Mouse (Mus musculus) frontal cortex, adult 2 months (tissue): Measurements from ENCODE around the gene Rasgrp3. TPM values are rescaled to one million over a fixed set of nuclear protein-coding genes. Genes with fewer than 3 reads are reported as not detected.
"Not testable (repeated sequence)": the region's sequence is repeated elsewhere in the genome, so short reads cannot be mapped to it uniquely, and the experiment has no call there.

Experiments
- DNase-seq, 2 experiments: peaks; one replicate each; pipeline ENCODE4 v3.0.0; 2022; ENCODE audit warnings: low spot score in 1 of 2; ENCODE audit errors: extremely low spot score in 1 of 2
- polyA plus RNA-seq: library from polyadenylated mRNA; depleted of rRNA; stranded (reverse); fragments of >200 nt; gene quantifications from 2 replicates; pipeline ENCODE4 v1.2.3, GENCODE M21; 2012; rRNA removed

Rasgrp3 gene
- 9.3 and 10.2 TPM in 2 replicates for polyA plus RNA-seq

- DNase-seq = no peak
Measured at GRCm38 (mm10) chr17:75435599-75435998, at the start of gene Rasgrp3. Gene Rasgrp3, plus strand, starts transcription at chr17:75435896.

DNA sequence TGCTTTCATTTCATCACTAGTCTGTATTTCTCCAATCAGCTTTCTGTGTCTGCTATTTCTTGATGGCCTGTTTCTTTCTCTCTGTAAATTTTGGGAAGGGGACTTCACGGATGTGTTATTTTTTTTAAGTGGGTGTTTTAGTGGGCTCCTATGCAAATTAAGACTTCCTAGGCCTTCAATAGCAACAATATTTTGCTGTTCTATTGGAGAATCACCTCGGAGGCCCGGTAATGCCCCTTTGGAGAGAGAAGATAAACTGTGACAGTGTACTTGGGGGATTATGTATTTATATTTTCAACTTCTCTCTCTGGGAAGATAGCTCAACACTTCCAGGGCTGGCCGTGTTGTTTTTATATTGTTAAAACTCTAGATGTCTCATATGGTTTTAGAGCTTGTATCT, 47.3 kb upstream of the Rasgrp3 start:
- DNase-seq = no peak

DNA sequence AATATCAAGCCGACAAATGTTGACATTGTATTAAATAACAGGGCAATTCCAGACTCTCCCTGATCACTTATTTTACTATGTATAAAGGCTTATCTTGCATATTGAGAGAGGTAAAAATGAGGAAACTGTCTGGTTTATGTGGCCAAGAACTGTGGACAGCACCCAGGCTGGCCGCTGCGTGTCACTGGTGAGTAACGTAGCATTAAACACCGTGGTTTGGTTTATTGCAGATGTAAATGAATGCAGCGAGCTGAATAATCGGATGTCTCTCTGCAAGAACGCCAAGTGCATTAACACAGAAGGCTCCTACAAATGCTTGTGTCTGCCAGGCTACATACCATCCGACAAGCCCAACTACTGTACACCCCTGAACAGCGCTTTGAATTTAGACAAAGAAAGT, 45.6 kb upstream of the Rasgrp3 start:
- DNase-seq = peak in 1 of 2 experiments; percentile 37

DNA sequence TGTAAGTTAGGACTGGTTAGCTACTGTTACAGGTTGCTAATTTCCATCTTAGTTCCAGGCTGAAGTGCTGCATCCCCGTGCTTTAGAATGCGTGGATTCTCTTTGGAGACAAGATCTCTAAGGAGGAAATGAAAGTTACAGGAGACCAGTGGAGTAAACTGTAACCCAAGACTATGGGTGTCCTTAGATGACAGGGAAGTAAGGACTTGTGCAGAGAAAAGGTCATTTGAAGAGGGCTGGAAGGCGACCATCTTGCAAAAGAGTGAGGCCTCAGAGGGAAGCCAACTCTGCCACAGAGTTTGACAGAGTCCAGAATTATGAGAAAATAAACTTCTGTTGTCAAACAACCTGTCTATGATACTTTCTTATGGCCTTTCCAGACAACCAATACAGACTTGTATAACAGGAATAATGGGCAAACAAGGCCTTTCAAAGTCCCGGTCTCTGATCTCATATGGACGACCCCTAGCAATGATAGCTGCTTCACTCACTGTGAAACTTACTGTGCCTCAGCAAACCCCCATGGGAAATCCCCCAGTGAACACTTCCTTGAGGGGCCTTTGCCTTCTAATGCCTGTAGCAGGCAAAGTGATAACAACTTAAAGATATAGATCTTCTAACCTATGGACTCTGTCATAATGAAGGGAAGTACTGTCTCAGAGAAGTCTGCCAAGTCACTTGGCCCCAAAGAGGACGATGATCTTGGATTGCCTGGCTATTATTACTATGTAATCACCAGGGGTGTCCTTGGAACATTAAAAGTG, 44.1 kb upstream of the Rasgrp3 start:
- no peak for DNase-seq

DNA sequence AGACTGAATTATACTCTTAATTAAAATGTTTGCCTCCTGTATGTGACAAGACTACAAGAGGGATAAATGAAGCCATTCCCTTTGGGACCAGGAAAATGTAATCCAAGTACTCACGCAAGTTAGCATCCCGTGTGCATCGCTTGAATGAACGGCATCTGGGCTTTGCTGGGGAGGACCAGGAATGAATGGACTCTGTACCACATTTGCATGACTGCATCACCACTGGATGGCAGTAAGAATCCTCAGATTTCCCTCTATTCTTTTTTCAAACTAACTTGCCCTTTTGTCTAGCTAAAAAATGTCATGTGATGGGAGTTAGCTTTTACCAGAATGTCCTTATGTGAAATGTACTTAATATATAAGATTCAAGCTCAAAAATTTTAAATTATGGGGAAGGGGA, 29.3 kb upstream of the Rasgrp3 start:
- DNase-seq = peak in 1 of 2 experiments; percentile 70

- DNase-seq = no peak
Measured at GRCm38 (mm10) chr17:75416861-75417260, 18.8 kb upstream of the Rasgrp3 start.

GRCm38 (mm10) chr17:75434152-75434551, 1.5 kb upstream of the Rasgrp3 start:
- DNase-seq = no peak

DNA sequence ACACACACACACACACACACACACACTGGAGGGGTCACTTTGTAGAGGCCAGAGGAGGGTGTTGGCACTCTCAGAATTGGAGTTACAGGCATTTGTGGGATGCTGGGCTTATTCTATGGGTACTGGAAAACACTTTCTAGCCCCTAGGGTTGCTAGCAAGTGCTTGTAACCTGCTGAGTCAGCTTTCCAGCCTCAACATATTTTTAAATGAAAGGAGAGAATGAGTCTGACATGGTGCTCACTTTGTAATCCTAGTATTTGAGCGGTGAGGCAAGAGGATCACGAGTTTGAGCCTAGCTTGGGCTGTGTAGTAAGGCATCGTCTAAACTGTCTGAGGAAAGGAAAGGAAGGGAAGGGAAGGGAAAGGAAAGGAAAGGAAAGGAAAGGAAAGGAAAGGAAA, 825 bp upstream of the Rasgrp3 start:
- no peak for DNase-seq

DNA sequence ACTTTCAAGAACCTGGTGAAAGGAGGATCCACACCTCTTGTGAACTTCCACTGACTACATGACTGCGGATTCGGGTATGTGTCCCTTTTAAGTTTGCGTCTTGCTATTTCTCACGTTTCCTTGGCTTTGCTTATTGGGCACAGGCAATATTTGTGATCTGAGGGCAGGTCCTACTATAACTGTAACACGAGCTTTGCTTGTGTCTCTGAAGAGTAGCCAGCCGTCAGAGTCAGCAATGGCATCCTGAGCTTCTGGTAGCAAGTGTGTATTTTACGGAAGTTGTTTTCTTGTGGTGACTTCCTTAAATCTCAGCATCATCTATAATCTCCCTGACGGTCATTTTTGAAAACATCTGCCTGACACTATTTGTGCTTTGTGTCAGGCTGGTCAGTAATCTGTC, 399 bp downstream of the Rasgrp3 start:
- DNase-seq = no peak

- no peak for DNase-seq
Measured at GRCm38 (mm10) chr17:75436819-75437218, 1.1 kb downstream of the Rasgrp3 start.

DNA sequence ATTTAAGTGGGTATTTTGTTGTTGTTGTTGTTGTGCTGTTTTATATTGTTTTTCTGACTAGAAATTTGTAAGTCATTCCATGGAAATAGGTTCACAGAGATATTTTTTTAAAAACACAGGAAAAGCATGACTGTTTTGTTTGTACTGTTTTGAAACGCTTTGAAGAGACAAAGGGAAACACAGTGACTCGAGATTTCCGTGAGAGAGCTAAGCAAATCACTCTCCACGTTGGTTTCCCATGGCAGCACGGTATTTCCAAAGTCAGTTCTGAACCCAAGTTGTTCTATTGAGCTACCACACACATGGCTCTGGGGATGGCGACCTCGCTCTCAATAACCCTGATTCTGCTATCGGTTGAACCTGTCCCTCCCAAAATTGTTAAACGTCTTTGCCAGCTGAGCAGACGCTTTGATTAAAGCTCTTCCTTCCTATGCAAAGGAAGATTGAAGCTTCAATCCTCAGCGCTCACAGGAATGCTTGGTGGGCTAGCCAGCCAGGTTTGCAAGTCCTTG, 1.6 kb downstream of the Rasgrp3 start:
- no peak for DNase-seq

DNA sequence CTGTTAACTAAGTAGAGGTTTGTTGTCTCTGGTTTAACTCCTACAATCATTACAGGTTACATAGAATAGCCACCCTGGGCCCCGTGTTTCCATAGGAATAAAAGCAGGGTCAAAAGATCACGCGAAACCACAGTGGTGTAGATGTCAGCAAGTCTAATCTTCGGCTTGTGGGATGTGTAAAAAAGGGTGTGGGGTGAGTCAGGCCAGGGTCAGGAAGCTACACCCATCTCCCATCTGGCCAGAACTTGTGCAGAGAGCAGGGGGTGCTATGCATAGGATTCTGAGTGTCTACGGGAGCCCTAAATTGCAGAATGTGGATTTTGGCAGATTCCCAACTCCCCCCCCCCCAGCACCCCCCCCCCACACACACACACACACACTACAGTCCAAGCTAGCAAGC, 2.5 kb downstream of the Rasgrp3 start:
- no peak for DNase-seq

DNA sequence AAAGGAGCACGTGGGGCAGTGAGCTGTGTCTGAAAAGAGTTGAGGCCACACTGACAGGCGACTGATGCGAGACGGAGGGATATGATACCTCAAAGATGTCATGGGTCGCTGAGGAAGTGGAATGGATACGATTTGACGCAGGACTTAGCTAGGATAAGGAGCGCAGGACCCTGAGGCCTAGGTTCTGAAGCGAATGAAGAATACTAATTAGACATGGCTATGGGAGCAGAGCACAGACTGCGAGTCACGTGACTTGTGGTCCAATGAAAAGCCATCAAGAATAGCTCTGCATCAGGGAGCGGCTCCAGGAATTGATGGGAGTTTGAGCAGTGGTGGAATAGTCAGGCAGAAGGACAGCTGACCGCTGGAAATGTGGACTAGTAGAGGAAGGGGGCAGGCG, 3.4 kb downstream of the Rasgrp3 start:
- no peak for DNase-seq

DNA sequence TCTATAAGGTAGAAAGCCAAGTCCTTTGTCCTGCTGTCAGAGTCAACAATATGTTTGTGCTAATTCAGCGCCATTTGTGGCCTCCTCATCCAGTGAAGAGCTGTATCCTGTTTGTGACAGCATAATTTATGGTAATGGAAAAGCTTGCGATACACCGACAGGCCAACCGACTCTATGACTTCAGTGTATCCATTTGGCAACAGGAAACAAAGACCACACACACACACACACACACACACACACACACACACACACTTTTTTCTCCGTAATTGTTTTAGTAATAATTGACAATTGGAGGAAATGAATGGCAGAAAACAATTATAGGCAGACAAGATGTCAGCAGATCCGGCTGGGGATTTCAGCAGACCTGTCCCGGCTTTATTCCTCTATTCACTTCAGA, 4.9 kb downstream of the Rasgrp3 start:
- no peak for DNase-seq

- DNase-seq = no peak
Measured at GRCm38 (mm10) chr17:75441260-75441830, 5.6 kb downstream of the Rasgrp3 start.

DNA sequence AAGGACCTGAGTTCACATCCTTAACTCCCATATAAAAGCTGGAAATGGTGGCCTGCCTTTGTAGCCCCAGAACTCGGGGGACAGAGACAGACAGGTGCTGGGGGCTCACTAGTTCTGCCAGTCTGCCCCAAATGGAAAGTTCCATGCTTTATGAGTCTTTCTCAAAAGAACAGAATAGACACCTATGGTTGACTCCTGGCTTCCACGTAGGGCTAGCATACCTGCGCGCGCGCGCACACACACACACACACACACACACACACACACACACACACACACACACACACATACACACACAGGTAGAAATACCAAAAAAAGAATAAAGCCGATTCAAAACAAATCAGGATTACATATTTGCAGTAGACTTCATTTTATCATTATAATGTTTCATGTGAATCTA, 6.7 kb downstream of the Rasgrp3 start:
- DNase-seq = no peak

DNA sequence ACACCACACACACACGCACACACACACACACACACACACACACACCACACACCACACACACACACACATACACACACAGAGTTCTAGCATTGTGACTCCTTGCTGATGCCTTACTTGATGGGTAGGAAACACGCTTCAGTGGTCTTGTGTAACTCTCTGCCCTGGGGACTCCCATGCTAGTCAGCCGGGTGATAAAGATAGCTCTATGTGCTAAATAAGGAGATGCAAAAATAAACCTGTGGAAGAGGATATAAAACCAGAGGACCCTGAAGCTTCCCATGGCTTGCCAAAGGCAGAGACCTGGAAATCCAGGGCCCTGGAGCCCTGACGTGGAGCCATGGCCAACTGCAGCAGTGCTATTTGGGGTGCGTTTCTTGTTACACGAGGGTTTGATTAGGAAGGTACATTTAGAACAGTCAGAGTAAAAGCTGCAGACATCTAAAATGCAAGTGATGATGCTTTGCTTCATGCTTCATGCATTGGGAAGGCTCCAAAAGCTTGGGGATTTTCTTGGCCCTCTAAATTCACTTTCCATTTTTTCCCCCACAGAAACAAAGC, 7.4 kb downstream of the Rasgrp3 start:
- DNase-seq = peak; percentile 50 to 72

- no peak for DNase-seq
Measured at GRCm38 (mm10) chr17:75448257-75448656, 12.6 kb downstream of the Rasgrp3 start.

- no peak for DNase-seq
Measured at GRCm38 (mm10) chr17:75449022-75449421, 13.3 kb downstream of the Rasgrp3 start.

DNA sequence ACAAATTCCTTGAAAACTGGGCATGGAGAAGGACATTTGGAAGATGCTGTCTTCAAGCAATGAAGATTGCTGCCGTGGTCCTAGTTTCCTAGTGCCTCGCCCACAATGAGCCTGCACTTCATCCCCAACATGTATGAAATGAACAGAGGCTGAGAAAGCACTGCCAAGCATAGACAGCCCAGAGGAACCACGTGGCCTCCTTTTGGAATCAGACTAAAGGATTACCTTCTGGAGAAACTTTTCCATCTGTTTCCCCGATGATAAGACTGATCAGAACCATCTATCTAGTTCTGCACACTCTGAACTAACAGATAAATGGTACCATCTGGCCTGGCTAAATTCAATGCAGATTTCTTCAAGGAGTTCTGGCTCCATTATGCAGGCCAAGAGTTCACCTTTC, 16.6 kb downstream of the Rasgrp3 start:
- DNase-seq = no peak

DNA sequence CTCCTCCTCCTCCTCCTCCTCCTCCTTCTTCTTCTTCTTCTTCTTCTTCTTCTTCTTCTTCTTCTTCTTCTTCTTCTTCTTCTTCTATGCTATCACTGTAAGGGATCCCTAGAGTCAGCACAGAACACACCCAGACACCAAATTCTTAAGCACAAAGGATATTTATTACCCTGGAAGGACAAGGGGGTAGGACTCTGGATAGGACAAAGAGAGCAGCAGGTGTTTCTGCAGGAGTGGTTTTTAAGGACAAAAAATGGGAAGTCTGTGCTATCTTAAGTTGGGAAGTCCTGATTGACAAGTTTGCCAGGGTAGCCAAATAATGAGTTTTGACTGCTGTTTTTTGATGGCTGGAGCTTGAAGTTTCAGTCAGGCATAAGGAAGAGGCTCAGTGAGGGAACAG, 17.9 kb downstream of the Rasgrp3 start:
- DNase-seq = no peak

DNA sequence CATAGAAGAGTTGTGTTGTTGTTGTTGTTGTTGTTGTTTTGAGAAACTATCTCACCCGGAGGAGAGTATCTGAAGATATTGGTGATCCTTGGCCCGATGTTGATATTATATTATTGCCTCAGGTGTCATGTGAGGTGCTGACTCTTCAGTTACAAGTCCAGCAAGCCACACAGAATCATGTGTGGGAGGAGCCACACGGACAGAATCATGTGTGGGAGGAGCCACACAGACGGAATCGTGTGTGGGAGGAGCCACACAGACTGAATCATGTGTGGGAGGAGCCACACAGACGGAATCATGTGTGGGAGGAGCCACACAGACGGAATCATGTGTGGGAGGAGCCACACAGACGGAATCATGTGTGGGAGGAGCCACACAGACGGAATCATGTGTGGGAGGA, 20.4 kb downstream of the Rasgrp3 start:
- not testable (repeated sequence) for DNase-seq
